Mouse (Mus musculus): ENCODE measurements around the gene Mgst1. TPM values are rescaled to one million over a fixed set of nuclear protein-coding genes. Genes with fewer than 3 reads are reported as not detected.

The Mgst1 gene
- polyA plus RNA-seq (2016; fragmentation: Nextera tagmentation; extraction: Ambion mirVana): 74.8 and 79.0 TPM in 2 replicates

DNA sequence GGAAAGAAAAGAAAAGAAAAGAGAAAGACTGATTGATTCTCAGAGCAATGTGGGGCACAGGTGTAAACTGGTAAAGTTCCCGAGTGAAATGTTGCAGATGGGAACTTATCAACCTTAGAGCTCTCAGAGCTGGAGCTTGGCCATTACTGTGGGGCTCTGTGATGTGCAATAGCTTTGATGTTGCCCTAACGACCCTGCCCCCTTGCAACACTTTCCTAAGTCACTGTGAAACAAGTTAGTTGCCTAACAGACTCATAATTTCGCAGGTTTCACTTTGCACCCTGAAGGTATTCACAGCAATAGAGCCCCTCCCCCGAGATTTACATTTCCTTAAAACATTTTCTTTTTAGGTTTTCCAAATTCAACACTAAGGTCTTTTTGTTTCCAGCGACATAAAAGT, at the start of gene Mgst1:
Mgst1 (plus strand) TSS at position 387 of the 400 bp plus-strand sequence.
- Histone ChIP-seq H3K4me3 (peak within 1 kb of the TSS; percentile 45), H3K9ac (peak within 1 kb of the TSS; percentile 21), H3K36me3 (no peaks in the 10 kb centered on the region), H3K4me2 (replicated peaks) (peak within 1 kb of the TSS; percentile 62), H3K27ac (0 out of 2 replicates have a peak within 1 kb of the TSS, but pooled peaks have one; percentile 18), H3K27me3 (no peaks in the 10 kb centered on the region), H3K9me3 (no peaks in the 10 kb centered on the region), H3K4me1 (peaks cover 33% of the 10 kb centered on the region)
- ATAC-seq (ENCODE audit: insufficient number of reproducible peaks, insufficient read depth, low FRiP score, low TSS enrichment): no peak
- WGBS: 3% methylated on average over 5 of the region's 5 CpGs

DNA sequence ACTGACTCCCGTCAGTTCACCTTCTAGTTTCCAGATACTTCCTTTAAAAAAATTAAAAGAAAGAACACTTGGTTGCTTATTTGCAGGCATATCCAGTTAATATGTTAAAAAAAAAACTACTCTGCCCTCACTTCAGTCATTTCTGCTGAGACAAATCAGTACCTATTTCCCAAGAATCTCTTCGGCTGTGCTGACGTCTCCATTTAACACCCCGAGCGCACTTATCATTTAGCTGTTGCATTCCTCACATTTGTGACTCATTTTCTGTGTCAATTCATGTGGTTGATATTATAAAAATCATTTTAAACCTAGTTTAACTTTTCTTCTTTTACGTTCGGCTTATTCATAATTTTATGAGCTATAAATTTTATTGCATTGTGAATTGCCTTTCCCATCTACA, 47.7 kb upstream of the Mgst1 start:
- Histone ChIP-seq H3K27me3 (no peaks in the 10 kb centered on the region), H3K4me3 (no peak overlapping the region), H3K4me2 (replicated peaks) (no peak overlapping the region), H3K9ac (no peak overlapping the region), H3K36me3 (no peaks in the 10 kb centered on the region), H3K4me1 (no peaks in the 10 kb centered on the region), H3K9me3 (no peaks in the 10 kb centered on the region), H3K27ac (no peak overlapping the region)
- no peak for ATAC-seq (ENCODE audit: insufficient number of reproducible peaks, insufficient read depth, low FRiP score, low TSS enrichment)
- WGBS: 82% methylated on average over 7 of the region's 7 CpGs

GRCm38 (mm10) chr6:138095060-138095459, 45.1 kb upstream of the Mgst1 start:
- ATAC-seq (ENCODE audit: insufficient number of reproducible peaks, insufficient read depth, low FRiP score, low TSS enrichment): no peak
- no peak overlapping the region for H3K4me2 ChIP-seq (replicated peaks)
- H3K4me1 ChIP-seq: no peaks in the 10 kb centered on the region
- H3K9me3 ChIP-seq: no peaks in the 10 kb centered on the region
- no peak overlapping the region for H3K27ac ChIP-seq
- no peak overlapping the region for H3K4me3 ChIP-seq
- H3K27me3 ChIP-seq: no peaks in the 10 kb centered on the region
- WGBS: 80% methylated on average over 3 of the region's 3 CpGs
- no peak overlapping the region for H3K9ac ChIP-seq
- no peaks in the 10 kb centered on the region for H3K36me3 ChIP-seq

- Histone ChIP-seq H3K9ac (no peak overlapping the region), H3K27me3 (no peaks in the 10 kb centered on the region), H3K9me3 (no peaks in the 10 kb centered on the region), H3K4me2 (replicated peaks) (no peak overlapping the region), H3K36me3 (no peaks in the 10 kb centered on the region), H3K27ac (no peak overlapping the region), H3K4me1 (no peaks in the 10 kb centered on the region), H3K4me3 (no peak overlapping the region)
- peak; percentile 28; the same call in 1 of the 2 replicates for ATAC-seq (ENCODE audit: insufficient number of reproducible peaks, insufficient read depth, low FRiP score, low TSS enrichment)
- WGBS: 66% methylated on average over 3 of the region's 3 CpGs
Measured at GRCm38 (mm10) chr6:138099646-138100045, 40.5 kb upstream of the Mgst1 start.

DNA sequence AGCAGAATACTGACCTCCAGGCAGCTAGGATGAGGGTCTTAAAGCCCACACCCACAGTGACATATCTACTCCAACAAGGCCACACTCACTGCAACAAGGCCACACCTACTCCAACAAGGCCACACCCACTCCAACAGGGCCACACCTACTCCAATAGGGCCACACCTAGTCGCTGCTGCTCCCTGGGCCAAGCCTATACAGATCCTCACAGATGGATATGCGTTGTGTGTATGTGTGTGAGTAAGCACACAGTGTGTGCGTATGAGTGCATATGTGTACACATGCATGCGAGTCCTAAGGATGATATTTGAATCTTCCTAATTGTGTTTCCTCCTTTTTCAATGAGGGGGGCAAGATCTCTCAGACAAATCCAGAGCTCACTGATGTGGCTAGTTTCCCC, 38.3 kb upstream of the Mgst1 start:
- no peak for ATAC-seq (ENCODE audit: insufficient number of reproducible peaks, insufficient read depth, low FRiP score, low TSS enrichment)
- no peak overlapping the region for H3K4me3 ChIP-seq
- WGBS: 89% methylated on average over 4 of the region's 4 CpGs

GRCm38 (mm10) chr6:138102940-138103339, 37.2 kb upstream of the Mgst1 start:
- no peak overlapping the region for H3K4me2 ChIP-seq (replicated peaks)
- H3K4me3 ChIP-seq: no peak overlapping the region
- no peak for ATAC-seq (ENCODE audit: insufficient number of reproducible peaks, insufficient read depth, low FRiP score, low TSS enrichment)
- WGBS: 84% methylated on average over 7 of the region's 7 CpGs
- H3K27ac ChIP-seq: no peak overlapping the region
- H3K9ac ChIP-seq: no peak overlapping the region
- no peaks in the 10 kb centered on the region for H3K4me1 ChIP-seq
- H3K9me3 ChIP-seq: no peaks in the 10 kb centered on the region
- H3K27me3 ChIP-seq: no peaks in the 10 kb centered on the region
- H3K36me3 ChIP-seq: no peaks in the 10 kb centered on the region

More for the DNA sequence above, 38.3 kb upstream of the Mgst1 start:
- H3K27ac ChIP-seq: no peak overlapping the region
- H3K4me2 ChIP-seq (replicated peaks): no peak overlapping the region
- no peak overlapping the region for H3K9ac ChIP-seq
- H3K9me3 ChIP-seq: no peaks in the 10 kb centered on the region
- H3K27me3 ChIP-seq: no peaks in the 10 kb centered on the region
- no peaks in the 10 kb centered on the region for H3K4me1 ChIP-seq
- no peaks in the 10 kb centered on the region for H3K36me3 ChIP-seq

- Histone ChIP-seq H3K4me2 (replicated peaks) (no peak overlapping the region), H3K27me3 (no peaks in the 10 kb centered on the region), H3K4me3 (no peak overlapping the region), H3K9me3 (no peaks in the 10 kb centered on the region), H3K9ac (no peak overlapping the region), H3K27ac (no peak overlapping the region), H3K36me3 (no peaks in the 10 kb centered on the region), H3K4me1 (no peaks in the 10 kb centered on the region)
- no peak for ATAC-seq (ENCODE audit: insufficient number of reproducible peaks, insufficient read depth, low FRiP score, low TSS enrichment)
Measured at GRCm38 (mm10) chr6:138104559-138104958, 35.6 kb upstream of the Mgst1 start.

GRCm38 (mm10) chr6:138117496-138117895, 22.6 kb upstream of the Mgst1 start:
- H3K9me3 ChIP-seq: no peaks in the 10 kb centered on the region
- no peak overlapping the region for H3K9ac ChIP-seq
- ATAC-seq (ENCODE audit: insufficient number of reproducible peaks, insufficient read depth, low FRiP score, low TSS enrichment): no peak
- no peaks in the 10 kb centered on the region for H3K4me1 ChIP-seq
- H3K27ac ChIP-seq: no peak overlapping the region
- H3K4me2 ChIP-seq (replicated peaks): no peak overlapping the region
- 87% methylated on average over 3 of the region's 3 CpGs for WGBS
- H3K36me3 ChIP-seq: no peaks in the 10 kb centered on the region
- H3K4me3 ChIP-seq: no peak overlapping the region
- H3K27me3 ChIP-seq: no peaks in the 10 kb centered on the region

DNA sequence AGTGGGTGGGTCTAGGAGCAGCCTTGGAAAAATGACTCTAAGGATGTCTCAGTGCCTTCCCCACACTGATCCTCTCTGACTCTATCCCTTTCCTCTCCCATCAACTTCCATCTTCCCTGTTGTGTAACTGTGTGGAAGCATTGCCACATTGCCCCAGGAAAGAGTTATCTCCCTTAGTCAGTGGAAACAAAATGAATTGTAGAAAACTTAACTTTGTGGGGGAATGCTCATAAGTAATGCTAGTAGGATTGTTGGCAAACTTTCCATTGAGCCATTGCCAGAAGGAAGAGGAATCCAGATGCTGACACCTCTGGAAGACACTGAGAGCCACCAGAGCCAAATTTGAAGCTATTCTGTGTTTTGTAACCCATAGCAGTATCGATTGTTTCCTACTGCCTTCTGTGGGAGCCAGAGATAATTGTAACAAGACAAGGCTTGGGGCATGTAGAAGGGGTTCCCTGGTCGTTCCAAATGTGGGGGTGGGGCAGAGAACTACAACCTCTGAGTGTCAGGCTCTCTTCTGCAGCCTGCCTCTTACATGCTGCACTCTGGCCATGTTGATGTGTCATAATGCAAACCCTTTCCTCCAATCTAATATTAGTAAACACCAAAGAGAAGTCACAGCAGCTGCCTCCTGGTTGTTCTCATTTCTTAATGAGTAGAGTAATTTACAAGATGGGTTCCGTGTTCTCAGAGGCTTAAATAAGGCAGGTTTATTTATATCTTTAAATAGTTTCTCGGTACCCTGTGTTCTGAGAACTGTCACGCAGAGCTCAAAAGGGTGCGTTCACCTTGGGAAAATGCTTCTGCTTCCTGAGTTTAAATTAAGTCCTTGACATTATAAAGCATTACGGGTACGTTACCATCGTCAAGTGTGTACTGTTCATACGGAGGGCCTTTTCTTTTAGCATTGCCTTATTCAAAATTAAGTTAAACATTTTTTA, 11.5 kb upstream of the Mgst1 start:
- 74% methylated on average over 10 of the region's 10 CpGs for WGBS
- H3K4me3 ChIP-seq: no peak overlapping the region
- no peaks in the 10 kb centered on the region for H3K27me3 ChIP-seq
- no peak overlapping the region for H3K4me2 ChIP-seq (replicated peaks)
- no peaks in the 10 kb centered on the region for H3K36me3 ChIP-seq
- H3K9ac ChIP-seq: no peak overlapping the region
- no peak for ATAC-seq (ENCODE audit: insufficient number of reproducible peaks, insufficient read depth, low FRiP score, low TSS enrichment)
- H3K27ac ChIP-seq: no peak overlapping the region
- no peaks in the 10 kb centered on the region for H3K9me3 ChIP-seq
- no peaks in the 10 kb centered on the region for H3K4me1 ChIP-seq

DNA sequence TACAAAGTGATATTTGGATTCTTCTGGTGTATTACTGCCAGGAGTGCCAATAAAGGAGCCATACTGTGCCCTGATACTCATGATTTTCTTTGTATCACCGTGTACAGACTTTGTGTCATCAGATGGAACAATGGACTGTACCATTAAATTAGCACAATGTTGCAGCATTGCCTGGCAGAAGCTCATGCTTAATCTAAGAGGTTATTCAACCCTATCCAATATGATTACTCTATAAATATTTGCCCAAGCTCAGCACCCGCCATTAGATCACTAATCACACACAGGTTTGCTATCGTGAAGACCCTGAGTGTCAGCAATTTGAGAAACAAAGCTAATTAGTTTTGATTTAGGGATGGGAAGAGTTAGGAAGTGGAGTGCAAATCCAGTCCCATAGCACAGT, 9.6 kb upstream of the Mgst1 start:
- Histone ChIP-seq H3K36me3 (no peaks in the 10 kb centered on the region), H3K9me3 (no peaks in the 10 kb centered on the region), H3K27ac (no peak overlapping the region), H3K27me3 (no peaks in the 10 kb centered on the region), H3K4me1 (no peaks in the 10 kb centered on the region), H3K4me2 (replicated peaks) (no peak overlapping the region), H3K9ac (no peak overlapping the region), H3K4me3 (no peak overlapping the region)
- ATAC-seq (ENCODE audit: insufficient number of reproducible peaks, insufficient read depth, low FRiP score, low TSS enrichment): no peak
- WGBS: 68% methylated on average over 3 of the region's 3 CpGs

DNA sequence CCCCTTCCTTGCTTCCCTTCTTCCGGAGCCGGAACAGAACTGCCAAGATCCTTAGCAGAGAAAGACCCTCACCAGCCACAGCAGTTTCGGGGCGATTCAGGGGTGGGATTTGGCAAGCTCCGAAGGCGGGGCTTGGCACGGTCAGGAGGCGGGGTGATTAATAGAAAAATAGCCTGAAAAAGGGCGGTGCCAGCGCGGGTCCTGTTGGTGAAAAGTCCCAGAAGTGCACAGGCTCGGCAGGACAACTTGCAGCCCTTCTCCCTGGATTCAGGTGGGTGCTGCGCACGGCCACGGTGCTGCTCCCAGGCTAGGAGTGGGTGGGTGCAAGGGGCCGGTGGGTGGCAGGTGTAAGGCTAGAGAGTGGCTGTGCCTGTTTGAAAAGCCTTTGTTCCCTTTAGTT, 220 bp downstream of the Mgst1 start:
- H3K4me2 ChIP-seq (replicated peaks): peak overlapping the region; percentile 62
- no peak overlapping the region for H3K27ac ChIP-seq
- whole genome bisulfite sequencing: under 1% methylated on average over 16 of the region's 16 CpGs
- H3K4me1 ChIP-seq: peaks cover 33% of the 10 kb centered on the region
- H3K27me3 ChIP-seq: no peaks in the 10 kb centered on the region
- H3K9me3 ChIP-seq: no peaks in the 10 kb centered on the region
- H3K36me3 ChIP-seq: no peaks in the 10 kb centered on the region
- peak; percentile 80 for ATAC-seq (ENCODE audit: insufficient number of reproducible peaks, insufficient read depth, low FRiP score, low TSS enrichment)
- peak overlapping the region; percentile 45 for H3K4me3 ChIP-seq
- peak overlapping the region; percentile 21 for H3K9ac ChIP-seq

DNA sequence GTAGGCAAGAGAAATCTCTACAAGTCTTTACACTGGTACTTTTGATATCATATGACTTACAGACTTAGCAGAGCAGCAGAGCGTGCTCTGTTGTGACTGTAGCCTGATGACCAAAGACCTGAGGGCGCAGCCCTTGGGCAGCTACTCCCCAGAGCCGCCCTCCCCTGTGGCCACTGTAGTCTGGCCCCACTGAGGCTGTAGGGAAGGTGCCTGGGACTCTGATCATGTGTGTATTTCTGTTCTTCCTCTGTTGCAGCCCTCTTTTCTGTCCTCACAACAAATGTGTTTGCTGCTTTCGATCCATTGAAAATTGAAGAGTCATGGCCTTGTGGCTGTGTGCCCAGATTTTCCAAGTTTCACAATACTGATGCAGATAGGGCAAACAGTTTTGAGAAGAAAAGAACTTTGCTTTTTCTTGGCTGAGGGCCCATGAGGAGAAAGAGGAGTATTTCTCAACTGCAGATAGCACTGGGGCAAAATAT, 1.0 kb downstream of the Mgst1 start:
- Histone ChIP-seq H3K36me3 (no peaks in the 10 kb centered on the region), H3K4me1 (peaks cover 33% of the 10 kb centered on the region), H3K9ac (no peak overlapping the region), H3K27ac (0 out of 2 replicates have a peak overlapping the region, but pooled peaks have one; percentile 18), H3K27me3 (no peaks in the 10 kb centered on the region), H3K4me3 (peak overlapping the region; percentile 45), H3K4me2 (replicated peaks) (peak overlapping the region; percentile 62), H3K9me3 (no peaks in the 10 kb centered on the region)
- peak; percentile 32; the same call in 1 of the 2 replicates for ATAC-seq (ENCODE audit: insufficient number of reproducible peaks, insufficient read depth, low FRiP score, low TSS enrichment)
- WGBS: 54% methylated on average over 4 of the region's 4 CpGs
